Mouse (Mus musculus) c-Kit-positive CD71-negative TER-119-negative erythroid progenitor cells, embryonic 14.5 days (primary cell): Measurements from ENCODE around the gene Pcif1.

Experiments
- DNase-seq: peaks from one replicate; pipeline ENCODE4 v3.0.0-alpha.2; 2013; ENCODE audit warnings: low read depth

The Pcif1 gene

DNA sequence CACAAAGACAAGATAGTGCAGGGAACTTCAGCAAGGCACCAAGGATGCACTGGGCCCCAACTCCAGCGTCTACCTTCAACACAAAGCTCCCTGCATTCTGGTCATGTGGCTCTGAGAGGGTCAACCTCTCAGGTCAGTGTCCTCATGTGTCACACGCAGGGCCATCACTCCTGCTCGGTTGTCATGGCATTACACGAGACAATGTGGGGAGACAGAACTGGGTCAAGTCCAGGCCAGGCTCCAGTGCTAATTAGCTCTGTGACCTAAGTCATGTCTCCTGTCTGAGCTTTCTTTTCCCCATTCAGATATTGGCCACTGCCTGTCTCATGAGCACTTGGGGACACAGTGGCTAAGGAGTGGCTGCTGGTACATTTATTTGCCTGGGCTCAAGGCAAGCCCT, 44.2 kb downstream of the Pcif1 start:
- DNase-seq = no peak

DNA sequence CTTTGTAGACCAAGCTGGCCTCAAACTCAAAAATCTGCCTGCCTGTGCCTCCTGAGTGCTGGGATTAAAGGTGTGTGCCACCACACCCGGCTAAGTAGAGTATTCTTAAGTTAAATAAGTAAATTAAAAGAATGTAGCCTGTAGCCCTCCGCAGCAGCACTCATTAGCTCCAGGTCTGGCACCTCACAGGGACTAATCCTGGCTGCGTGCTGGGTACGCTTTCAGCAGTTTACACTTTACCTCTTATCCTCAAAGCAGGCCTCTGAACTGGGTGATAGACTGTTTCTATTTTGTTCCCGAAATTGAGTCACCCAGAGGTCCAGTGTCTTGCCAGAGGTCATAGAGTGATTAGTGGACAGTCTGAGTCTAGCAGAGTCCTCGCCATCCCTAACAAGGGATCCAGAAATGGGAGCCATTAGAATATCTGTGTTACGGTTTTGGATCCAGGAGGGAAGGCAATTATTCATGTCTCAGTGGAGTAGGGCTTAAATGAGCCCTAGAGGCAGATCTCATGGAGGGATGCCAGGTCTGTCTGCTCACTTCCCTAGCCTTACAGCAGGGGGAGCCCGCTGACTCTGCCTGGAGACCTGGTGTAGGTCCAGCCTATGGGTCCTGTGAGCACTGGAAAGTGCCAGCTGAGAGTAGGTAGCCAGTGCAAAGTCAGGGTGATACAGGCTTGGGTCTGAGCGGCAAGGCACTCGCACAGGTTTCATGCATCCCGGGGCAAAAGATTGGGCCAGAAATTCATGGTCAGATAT, 45.2 kb downstream of the Pcif1 start:
- no peak for DNase-seq

DNA sequence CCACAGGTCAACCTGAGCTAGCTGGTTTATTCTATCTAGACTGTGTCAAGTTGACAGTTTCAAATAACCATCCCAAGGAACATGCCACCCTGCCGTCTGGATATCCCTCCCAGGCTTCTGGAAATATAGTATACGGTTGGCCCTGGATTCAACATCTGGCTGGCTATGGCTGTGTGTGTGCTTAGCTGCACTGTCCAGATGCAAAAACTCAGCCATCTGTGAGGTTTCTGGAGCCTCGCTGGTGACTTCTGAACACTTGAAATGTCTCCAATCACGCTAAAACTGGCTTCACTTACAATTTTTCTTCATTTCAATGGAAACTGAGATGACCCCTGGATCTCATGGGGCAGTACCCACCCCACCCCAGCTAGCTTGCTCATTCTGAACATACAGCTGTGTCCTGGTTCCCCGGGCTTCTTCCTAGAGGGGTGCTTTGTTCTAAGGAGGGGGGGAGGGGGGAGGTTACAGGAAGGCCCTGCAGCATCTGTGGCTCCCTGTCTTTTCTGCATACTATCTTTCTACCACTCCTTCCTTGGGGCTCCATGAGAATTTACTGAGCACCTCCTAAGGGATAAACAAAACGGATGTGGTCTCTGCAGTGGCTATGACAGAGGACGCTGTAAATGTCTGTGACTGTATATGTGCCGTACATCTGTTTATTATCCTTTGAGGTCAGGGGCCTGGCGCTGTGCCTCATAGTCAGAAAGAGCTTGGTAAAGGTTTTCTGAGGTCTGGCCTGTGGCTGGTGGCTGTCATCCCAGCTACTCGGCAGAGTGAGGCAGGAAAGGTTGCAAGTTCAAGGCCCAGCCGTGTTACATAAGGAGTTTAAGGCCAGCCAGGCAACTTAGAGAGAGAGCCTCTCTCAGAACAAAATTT, 51.8 kb downstream of the Pcif1 start:
- DNase-seq = no peak

DNA sequence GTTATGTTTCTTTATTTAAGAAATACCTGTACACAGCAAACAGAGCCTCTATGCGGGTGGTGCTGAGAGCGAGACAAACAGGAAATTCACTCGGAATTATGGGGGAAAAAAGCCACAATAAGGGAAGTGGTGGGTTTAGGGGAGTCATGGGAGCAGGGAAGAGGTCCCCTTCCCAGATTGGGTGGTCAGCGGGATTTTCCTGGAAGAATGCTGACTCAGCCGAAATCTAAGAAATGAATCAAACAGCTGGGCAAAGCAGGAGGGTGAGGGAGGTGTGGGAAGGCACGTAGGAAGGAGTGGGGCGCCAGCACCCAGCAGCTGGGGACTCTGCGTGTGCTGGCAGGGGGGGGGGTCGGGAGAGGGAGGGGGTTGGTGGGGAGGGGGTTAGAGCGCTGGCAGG, 54.4 kb downstream of the Pcif1 start:
- no peak for DNase-seq

DNA sequence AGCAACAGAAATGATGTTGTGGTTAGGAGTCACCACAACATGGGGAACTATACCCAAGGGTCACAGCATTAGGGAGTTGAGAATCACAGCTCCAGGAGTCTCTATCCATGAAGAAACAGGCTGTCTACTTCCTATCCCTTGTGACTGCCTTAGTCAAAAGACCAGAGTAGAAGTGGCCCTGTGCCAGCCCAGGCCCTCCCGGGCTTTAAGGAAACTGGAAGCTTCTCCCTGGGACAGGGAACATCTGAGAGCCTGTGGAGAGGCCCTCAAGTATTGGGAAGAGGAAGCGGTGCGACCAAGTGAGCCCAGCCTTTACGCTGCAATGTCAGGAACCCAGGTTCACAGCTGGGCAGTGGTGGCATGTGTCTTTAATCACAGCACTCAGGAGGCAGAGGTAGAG, 56.9 kb downstream of the Pcif1 start:
- DNase-seq = no peak

DNA sequence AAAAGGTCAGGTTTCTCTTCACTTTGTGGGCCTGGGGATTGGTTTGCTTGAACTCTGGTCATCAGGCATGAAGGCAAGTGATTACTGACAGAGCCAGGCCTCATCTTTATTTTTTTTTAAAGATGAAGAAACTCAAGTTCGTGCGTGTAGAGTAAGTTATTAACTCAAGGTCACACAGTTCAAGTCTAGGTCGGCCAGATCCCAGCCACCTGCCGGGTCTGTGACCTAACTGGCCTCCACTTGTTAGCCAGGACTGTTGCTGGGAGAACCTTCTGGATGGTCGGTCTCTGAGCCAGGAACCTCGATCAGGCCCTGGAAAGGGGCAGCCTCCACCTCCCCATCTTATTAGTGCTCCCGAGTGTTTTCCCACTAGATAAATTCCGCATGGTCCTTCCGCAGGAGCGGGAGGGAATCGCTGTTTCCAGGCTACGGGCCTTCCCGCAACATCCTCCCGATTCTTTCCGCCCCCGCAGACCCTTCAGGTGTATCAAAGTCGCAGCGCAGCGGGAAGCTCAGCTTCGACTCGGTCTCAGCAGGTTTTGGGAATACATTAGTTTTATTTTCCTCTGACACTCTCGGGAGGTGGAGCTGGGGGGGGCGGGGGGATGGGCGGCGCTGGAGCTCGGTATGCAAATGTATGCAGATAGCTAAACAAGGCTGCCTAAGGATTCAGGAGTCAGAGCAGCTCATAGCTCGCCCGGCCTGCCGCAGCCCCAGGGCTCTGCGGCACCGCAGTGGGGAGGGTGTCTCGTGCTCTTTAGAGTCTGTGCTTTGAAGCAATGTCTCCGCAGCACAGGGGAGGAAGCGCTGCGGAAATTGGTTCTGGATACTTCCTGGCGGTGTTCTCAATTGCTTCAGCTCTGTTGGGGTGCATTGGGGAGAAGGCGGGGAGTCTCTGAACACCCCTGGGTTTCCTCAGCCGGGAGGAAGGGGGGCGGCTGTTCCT, 59.3 kb downstream of the Pcif1 start:
- DNase-seq = no peak

DNA sequence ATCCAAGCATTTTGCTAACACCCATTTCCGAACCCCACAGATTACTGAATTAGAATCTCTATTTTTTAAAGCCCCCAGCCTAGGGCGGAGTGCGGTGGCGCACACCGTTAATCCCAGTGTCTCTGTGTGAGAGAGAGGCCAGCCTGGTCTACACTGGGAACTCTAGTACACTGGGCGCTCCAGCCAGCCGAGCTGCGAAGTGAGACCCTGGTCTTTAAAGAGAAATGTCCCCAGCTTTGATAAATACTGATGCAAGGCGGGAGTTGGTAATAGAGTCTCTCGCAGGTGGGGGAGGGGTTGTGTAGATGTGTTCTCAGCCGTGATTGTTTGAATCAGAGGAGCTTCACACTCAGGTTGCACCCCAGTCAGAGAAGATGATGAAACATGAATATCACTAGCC, 60.0 kb downstream of the Pcif1 start:
- no peak for DNase-seq

DNA sequence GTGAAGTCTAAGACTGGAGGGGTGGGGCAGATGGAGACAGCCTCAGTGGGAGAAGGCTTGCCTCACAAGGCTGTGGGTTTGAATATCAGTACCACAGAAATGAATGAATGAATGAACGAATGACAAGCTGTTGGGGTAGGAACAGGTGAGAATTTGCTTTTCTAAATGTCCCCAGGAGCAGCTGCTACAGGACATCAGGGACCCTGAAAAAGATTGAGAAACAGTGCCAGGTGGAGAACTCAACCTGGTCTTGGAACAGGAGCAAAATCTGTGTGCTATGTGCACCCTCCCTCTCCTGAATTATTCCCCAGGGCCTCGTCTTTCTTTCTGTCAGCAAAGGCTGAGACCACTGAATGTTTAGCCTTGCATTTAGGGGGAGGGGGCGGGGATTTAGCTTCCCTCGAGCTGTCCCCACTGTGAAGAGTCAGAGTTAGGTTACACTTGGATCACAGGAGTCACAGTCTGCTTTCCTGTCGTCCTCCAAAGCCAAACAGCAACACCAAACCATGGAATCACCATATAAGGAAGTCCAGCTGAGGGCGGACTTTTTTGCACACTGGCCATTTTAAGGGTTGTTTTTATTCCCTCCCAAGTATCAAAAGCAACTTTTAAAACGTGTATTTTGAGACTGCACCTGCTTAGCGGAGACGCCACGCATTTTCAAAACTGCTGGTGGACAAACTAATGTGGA, 61.2 kb downstream of the Pcif1 start, which contains the start of gene Mmp9:
Gene Mmp9, plus strand, starts transcription at position 641 of the 691 bp plus-strand sequence.
- DNase-seq = no peak

DNA sequence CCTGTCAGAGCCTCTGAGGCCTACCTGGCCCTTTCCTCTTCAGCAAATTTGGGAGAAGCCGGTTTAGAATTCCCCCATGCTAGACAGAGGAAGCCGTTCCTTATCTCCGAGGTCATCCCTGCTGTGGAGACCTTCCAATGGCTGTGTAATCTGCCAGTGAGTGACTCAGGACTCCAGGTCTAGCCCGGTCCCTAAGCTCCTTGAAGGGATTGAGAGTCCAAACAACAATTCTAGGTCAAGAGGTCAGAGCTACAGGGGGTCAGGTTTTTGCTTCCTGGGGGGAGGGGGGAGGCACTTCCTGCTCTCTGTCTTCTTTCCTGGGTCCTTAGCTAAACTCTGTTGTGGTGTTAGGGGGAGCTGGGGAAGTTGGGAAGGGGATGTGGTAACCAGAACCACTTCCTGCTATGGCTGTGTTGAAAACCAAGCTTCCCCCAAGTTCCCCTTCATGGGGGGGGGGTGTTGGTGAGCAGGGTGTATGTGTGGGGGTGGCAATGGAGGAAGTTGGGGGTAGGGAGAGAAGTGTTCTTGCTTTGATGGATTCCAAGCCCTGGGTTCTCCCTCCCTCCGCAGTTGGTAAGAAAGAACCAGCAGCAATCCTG, 63.7 kb downstream of the Pcif1 start:
- DNase-seq = no peak
